Mouse (Mus musculus) G1E (cell line): ENCODE results near the gene C3. TPM values are rescaled to one million over a fixed set of nuclear protein-coding genes. Genes with fewer than 3 reads are reported as not detected.

Source experiments
- ATAC-seq: 2 replicates; pipeline ENCODE4 v1.8.0; 2016; ENCODE audit warnings: mild to moderate bottlenecking; ENCODE audit not compliant: insufficient number of reproducible peaks, poor library complexity, low FRiP score, severe bottlenecking; ENCODE audit errors: extremely low read depth
- DNase-seq: peaks from one replicate; pipeline ENCODE4 v3.0.0; 2012; ENCODE audit warnings: low spot score
- H3K27me3 ChIP-seq: 2 replicates; pipeline ENCODE4 v1.6.1; 2012; ENCODE audit warnings: mild to moderate bottlenecking, low read length, inconsistent platforms; ENCODE audit not compliant: insufficient read depth
- H3K36me3 ChIP-seq: replicated peaks from 2 replicates; pipeline ENCODE3; 2012; ENCODE audit warnings: mild to moderate bottlenecking, inconsistent platforms
- H3K4me1 ChIP-seq: 2 replicates; pipeline ENCODE4 v1.6.1; 2012; ENCODE audit warnings: low read depth, low read length, inconsistent platforms, mixed read lengths; ENCODE audit not compliant: insufficient read depth
- H3K4me3 ChIP-seq: 2 replicates; pipeline ENCODE4 v1.5.1; 2012; ENCODE audit warnings: low read depth, mild to moderate bottlenecking, inconsistent platforms, low read length, moderate library complexity, mixed read lengths
- H3K9me3 ChIP-seq: replicated peaks from 2 replicates; pipeline ENCODE4 v1.6.1; 2012; ENCODE audit warnings: inconsistent platforms
- CTCF ChIP-seq: IDR thresholded peaks from 2 replicates; pipeline ENCODE4 v1.5.1; 2012; ENCODE audit warnings: low read depth, low read length, inconsistent platforms, mixed read lengths
- GATA1 ChIP-seq: IDR thresholded peaks from 2 replicates; pipeline ENCODE4 v1.6.1; 2012; ENCODE audit warnings: borderline replicate concordance, low read length, inconsistent platforms, mixed read lengths
- GATA2 ChIP-seq: IDR thresholded peaks from 2 replicates; pipeline ENCODE4 v1.6.1; 2012; ENCODE audit warnings: low read depth, low read length, inconsistent platforms, borderline replicate concordance
- POLR2AphosphoS5 ChIP-seq: IDR thresholded peaks from 2 replicates; pipeline ENCODE4 v1.6.1; 2012; ENCODE audit warnings: low read depth, low read length, inconsistent platforms; ENCODE audit not compliant: insufficient replicate concordance
- TAL1 ChIP-seq: conservative IDR thresholded peaks from 2 replicates; pipeline ENCODE4 v1.6.1; 2012; ENCODE audit warnings: low read depth, low read length, inconsistent platforms, mixed read lengths
- polyA plus RNA-seq: library from polyadenylated mRNA; stranded (reverse); fragments of >175 nt; gene quantifications from 2 replicates; pipeline ENCODE4 v1.2.3, GENCODE M21; 2012
- total RNA-seq, 2 experiments: library from RNA; stranded (forward) in 1 of 2; stranded (reverse) in 1 of 2; fragments of 200-1000 nt in 1 of 2; fragments of >200 nt in 1 of 2; fragmentation: Nextera tagmentation in 1 of 2; gene quantifications; 2 replicates each; pipeline ENCODE4 v1.2.3; 2014 to 2017

The C3 gene
- total and polyA plus RNA-seq, 3 experiments, result 0.04 to 0.27 TPM; not detected in 1

- TF ChIP-seq POLR2AphosphoS5 (no peak), TAL1 (no peak), GATA1 (no peak), CTCF (no peak), GATA2 (no peak)
- H3K4me3 ChIP-seq, result no peak overlapping the region
- H3K27me3 ChIP-seq, result peaks cover 4% of the 10 kb centered on the region; the same call in 1 of the 2 replicates
- ATAC-seq (no peak), DNase-seq (no peak)
- H3K9me3 ChIP-seq, result no peaks in the 10 kb centered on the region
- peaks cover 78% of the 10 kb centered on the region for H3K36me3 ChIP-seq
- peaks cover 18% of the 10 kb centered on the region for H3K4me1 ChIP-seq
These were observed 27.4 kb upstream of the C3 start for GRCm38 (mm10) chr17:57255354-57255753.

GRCm38 (mm10) chr17:57253306-57253705 lies 25.4 kb upstream of the C3 start:
- Histone ChIP-seq H3K36me3 (peaks cover 59% of the 10 kb centered on the region), H3K4me1 (peaks cover 37% of the 10 kb centered on the region), H3K27me3 (peaks cover 6% of the 10 kb centered on the region; the same call in 1 of the 2 replicates), H3K4me3 (no peak overlapping the region), H3K9me3 (no peaks in the 10 kb centered on the region)
- ATAC-seq (no peak), DNase-seq (no peak)
- no peak for TF ChIP-seq POLR2AphosphoS5
- TF ChIP-seq TAL1, result no peak
- TF ChIP-seq GATA2, result no peak
- TF ChIP-seq CTCF, result no peak

GRCm38 (mm10) chr17:57251431-57251830 lies 23.5 kb upstream of the C3 start:
- ATAC-seq (no peak), DNase-seq (no peak)
- peaks cover 6% of the 10 kb centered on the region; the same call in 1 of the 2 replicates for H3K27me3 ChIP-seq
- TF ChIP-seq GATA2 (no peak), CTCF (no peak), POLR2AphosphoS5 (no peak), GATA1 (no peak), TAL1 (no peak)
- H3K36me3 ChIP-seq, result peaks cover 42% of the 10 kb centered on the region
- no peaks in the 10 kb centered on the region for H3K9me3 ChIP-seq
- H3K4me3 ChIP-seq, result no peak overlapping the region
- peaks cover 44% of the 10 kb centered on the region for H3K4me1 ChIP-seq

- no peak for TF ChIP-seq CTCF
- TF ChIP-seq POLR2AphosphoS5, result no peak
- no peak for TF ChIP-seq GATA1
- TF ChIP-seq GATA2, result no peak
- TF ChIP-seq TAL1, result no peak
- H3K36me3 ChIP-seq, result peaks cover 40% of the 10 kb centered on the region
- ATAC-seq (no peak), DNase-seq (no peak)
- H3K27me3 ChIP-seq, result peaks cover 6% of the 10 kb centered on the region; the same call in 1 of the 2 replicates
- peak overlapping the region; percentile 95 for H3K4me3 ChIP-seq
- peaks cover 49% of the 10 kb centered on the region for H3K4me1 ChIP-seq
- H3K9me3 ChIP-seq, result no peaks in the 10 kb centered on the region
These were observed 22.7 kb upstream of the C3 start for GRCm38 (mm10) chr17:57250461-57251160.

GRCm38 (mm10) chr17:57249186-57250181 lies 21.5 kb upstream of the C3 start, which contains the start of gene Trip10:
Trip10 (plus strand) TSS chr17:57249455.
- ATAC-seq, result peak; percentile 40
- Histone ChIP-seq H3K4me1 (peaks cover 57% of the 10 kb centered on the region), H3K36me3 (peaks cover 40% of the 10 kb centered on the region)

More at GRCm38 (mm10) chr17:57249186-57250181, 21.5 kb upstream of the C3 start, which contains the start of gene Trip10:
- peak; percentile 93 for DNase-seq
- H3K4me3 ChIP-seq, result peak within 1 kb of the TSS; percentile 95
- H3K27me3 ChIP-seq, result peaks cover 6% of the 10 kb centered on the region; the same call in 1 of the 2 replicates
- TF ChIP-seq TAL1 (no peak), CTCF (no peak), POLR2AphosphoS5 (no peak), GATA1 (no peak), GATA2 (no peak)
- no peaks in the 10 kb centered on the region for H3K9me3 ChIP-seq
